Mouse (Mus musculus) bone marrow, adult 2 months (tissue): ENCODE data around the gene Cinp. TPM values are rescaled to one million over a fixed set of nuclear protein-coding genes. Genes with fewer than 3 reads are reported as not detected.

Experiments
- H3K27ac ChIP-seq: fragments of 200-500 bp; 2 replicates; pipeline ENCODE4 v1.5.1; 2012; ENCODE audit warnings: low read depth, mild to moderate bottlenecking, control low read depth, inconsistent platforms, low read length; ENCODE audit not compliant: control insufficient read depth, poor library complexity, insufficient read depth
- H3K4me1 ChIP-seq: fragments of 200-500 bp; 2 replicates; pipeline ENCODE4 v1.6.1; 2011; ENCODE audit warnings: low read length; ENCODE audit not compliant: control insufficient read depth, insufficient read depth
- H3K4me3 ChIP-seq: fragments of 200-500 bp; replicated peaks from 2 replicates; pipeline ENCODE3; 2011; ENCODE audit warnings: mild to moderate bottlenecking, low read depth, low read length, control low read depth; ENCODE audit not compliant: control insufficient read depth
- CTCF ChIP-seq: fragments of 200-500 bp; IDR thresholded peaks from 2 replicates; pipeline ENCODE4 v1.5.1; 2011; ENCODE audit warnings: low read length, control low read depth; ENCODE audit not compliant: control insufficient read depth, insufficient read depth
- POLR2A ChIP-seq: fragments of 200-500 bp; IDR thresholded peaks from 2 replicates; pipeline ENCODE4 v1.6.1; 2011; ENCODE audit warnings: low read depth, mild to moderate bottlenecking, control low read depth, low read length, borderline replicate concordance; ENCODE audit not compliant: control insufficient read depth
- WGBS: fragments of 180-500 bp; shearing (Covaris S2); methylation state at CpG from one replicate; pipeline ENCODE4 v1.1.7; 2018; 5-methylcytosine and 5-hydroxymethylcytosine counted together
- polyA plus RNA-seq: library from polyadenylated mRNA; stranded (reverse); fragments of >200 nt; gene quantifications from 2 replicates; pipeline ENCODE4 v1.2.4, GENCODE M21; 2011; ENCODE audit warnings: low replicate concordance; ENCODE audit not compliant: missing spikeins, insufficient read depth, insufficient read length

Gene Cinp
- polyA plus RNA-seq = 30.1 and 37.1 TPM in 2 replicates

DNA sequence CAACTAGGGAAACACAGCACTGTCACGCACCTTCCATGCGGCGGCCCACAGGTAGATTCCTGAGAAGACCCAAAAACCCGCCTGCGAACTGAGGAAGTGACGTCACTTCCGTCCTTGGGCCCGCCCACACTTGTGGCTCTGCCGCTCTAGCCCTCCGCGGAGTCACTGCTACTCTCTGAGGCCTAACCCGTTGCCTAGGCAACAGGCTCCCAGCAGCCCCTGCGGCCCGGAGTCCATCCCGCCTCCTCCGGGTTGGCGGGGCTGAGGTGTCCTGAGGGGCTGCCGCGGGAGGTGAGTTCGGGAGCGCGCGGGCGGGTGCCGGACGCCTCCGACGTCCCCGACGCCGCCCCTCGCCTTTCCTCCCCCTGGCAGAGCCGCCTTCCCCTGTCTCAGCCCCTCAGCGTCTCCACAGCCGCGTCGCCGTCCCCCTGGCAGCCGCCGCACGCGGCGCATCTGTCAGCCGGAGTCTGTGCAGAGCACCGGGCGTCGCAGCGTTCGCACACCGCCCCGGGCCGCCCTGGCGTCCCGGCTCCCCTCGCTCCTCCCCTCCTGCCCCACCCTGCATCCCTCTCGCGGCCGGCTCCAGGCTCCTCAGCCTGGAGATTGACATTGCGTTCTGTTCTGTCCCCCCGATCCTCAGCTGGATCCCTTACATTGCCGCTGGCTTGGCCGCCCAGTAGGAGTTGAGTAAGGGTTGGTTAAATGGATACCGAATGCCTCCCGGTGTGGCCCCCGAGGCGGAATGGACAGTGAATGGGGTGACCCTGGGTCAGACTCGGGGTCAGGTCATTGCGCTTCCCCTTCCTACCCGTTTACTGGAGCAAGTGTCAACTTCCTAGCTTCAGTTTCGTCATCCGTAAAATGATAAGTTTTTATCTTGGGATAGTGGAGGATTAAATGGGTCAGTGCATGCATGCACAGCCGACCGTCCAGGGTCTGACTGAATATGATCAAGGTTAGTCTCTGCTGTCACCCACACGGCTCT is at the start of gene Cinp, which contains the start of gene Tecpr2:
Gene Cinp, minus strand, starts transcription at position 110 of the 985 bp plus-strand sequence.
Gene Tecpr2, plus strand, starts transcription at position 229 of the 985 bp plus-strand sequence.
- H3K4me1 ChIP-seq = peaks cover 2% of the 10 kb centered on the region
- under 1% methylated on average over 74 of the region's 74 CpGs for WGBS
- peak within 1 kb of the TSS; percentile 95 for H3K4me3 ChIP-seq
- TF ChIP-seq POLR2A = peak; percentile 42; the same call in 1 of the 2 replicates
- no peak; the same call in 1 of the 2 replicates for TF ChIP-seq CTCF
- H3K27ac ChIP-seq = peak within 1 kb of the TSS; percentile 95

- H3K27ac ChIP-seq = no peak overlapping the region
- H3K4me3 ChIP-seq = no peak overlapping the region
- H3K4me1 ChIP-seq = no peaks in the 10 kb centered on the region
- TF ChIP-seq CTCF = no peak
- no peak for TF ChIP-seq POLR2A
- 92% methylated on average over 5 of the region's 5 CpGs for WGBS
Observed at GRCm38 (mm10) chr12:110937496-110937895, 48.6 kb upstream of the Cinp start.

DNA sequence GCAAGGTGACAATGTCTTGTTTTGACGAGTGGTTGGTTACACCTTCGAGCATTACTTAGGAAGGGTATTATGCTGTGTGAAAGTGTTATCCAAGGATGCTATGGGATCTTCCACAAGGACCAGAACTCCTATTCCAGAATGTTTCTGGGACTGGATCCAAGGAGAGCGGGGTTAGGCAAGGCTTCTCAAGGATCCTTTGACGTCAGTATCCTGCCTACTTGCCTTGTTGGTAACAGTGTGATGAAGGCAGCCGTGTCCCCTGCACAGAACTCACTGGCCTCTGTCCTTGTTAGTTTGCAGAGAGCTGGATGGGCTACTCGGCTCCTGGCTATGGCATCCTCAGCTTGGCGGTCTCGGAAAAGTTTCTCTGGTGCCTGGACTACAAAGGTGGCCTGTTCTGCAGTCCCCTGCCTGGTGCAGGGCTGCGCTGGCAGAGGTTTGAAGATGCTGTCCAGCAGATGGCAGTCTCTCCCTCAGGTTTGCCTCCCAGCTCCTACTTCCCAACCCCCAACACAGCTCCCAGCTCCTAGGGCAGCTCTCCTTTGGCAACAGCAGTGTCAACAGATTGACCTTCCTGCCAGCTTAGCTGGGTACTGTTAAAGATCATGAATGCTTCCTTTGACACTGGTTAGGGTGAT is 47.2 kb upstream of the Cinp start:
- Histone ChIP-seq H3K4me1 (no peaks in the 10 kb centered on the region), H3K4me3 (no peak overlapping the region), H3K27ac (no peak overlapping the region)
- WGBS = 70% methylated on average over 9 of the region's 9 CpGs
- TF ChIP-seq CTCF (peak; percentile 96), POLR2A (no peak)

DNA sequence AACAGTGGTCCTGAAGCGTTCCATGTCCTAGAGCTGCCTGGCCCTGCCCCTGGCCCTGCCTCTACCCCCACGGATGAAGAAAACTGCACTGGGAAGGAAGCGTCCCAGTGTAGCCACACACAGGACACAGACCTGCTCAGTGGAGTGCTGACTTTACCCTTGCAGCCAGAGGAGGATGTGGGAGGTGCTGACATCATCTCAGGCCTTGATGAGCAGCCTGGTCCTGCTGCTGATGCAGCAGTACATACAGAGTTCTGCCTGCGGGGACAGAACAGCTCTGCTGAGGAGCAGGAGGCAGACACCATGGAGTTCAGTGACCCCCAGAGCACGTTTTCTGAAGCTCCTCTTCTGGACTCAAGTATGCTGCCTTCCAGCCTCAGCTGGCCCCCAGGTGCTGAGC is 43.9 kb upstream of the Cinp start:
- H3K27ac ChIP-seq = no peak overlapping the region
- no peaks in the 10 kb centered on the region for H3K4me1 ChIP-seq

DNA sequence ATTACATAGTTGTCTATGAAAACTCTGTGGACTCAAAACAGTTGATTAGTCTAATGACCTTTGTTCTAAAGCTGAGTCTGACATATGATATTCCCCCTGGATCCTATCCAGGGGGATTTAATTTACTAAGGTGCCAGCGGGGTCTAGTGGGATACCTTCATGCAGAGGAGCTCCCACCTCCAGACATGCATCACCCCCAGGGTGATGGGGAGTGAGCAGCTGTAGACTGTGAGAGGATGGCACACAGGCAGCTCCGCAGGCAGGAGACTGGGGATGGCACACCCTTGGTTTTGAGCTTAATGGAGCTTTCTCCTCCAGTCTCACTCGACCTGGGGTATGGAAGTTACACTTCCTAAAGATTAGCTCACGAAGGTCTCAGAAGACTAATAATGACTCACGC is 32.6 kb upstream of the Cinp start:
- TF ChIP-seq CTCF (no peak), POLR2A (no peak)
- WGBS = 93% methylated on average over 5 of the region's 5 CpGs
- Histone ChIP-seq H3K27ac (no peak overlapping the region), H3K4me3 (no peak overlapping the region), H3K4me1 (no peaks in the 10 kb centered on the region; the same call in 1 of the 2 replicates)

More for the DNA sequence above, 43.9 kb upstream of the Cinp start:
- TF ChIP-seq CTCF = no peak
- TF ChIP-seq POLR2A = no peak
- no peak overlapping the region for H3K4me3 ChIP-seq
- 71% methylated on average over 5 of the region's 5 CpGs for WGBS

DNA sequence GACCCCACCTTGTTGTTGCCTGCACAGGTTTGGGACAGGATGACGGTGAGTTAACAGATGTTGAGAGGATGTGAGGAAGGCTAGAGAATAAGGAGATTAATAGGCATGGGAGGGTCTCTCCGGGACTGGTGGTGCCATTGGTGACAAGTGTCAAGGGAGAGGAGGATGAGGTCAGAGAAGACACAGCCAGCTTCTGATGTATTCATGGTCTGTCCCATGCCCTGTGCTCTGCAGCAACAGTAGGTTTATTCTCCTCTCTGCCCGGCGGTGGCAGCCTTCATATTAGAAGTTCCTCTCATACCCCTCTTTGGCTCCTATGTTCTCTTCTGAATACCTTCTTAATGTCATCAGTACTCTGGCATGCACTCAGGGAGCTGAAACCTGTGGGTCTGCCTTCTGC is 31.3 kb upstream of the Cinp start:
- WGBS = 93% methylated on average over 4 of the region's 4 CpGs
- TF ChIP-seq POLR2A = no peak
- no peak for TF ChIP-seq CTCF
- no peak overlapping the region for H3K27ac ChIP-seq
- H3K4me1 ChIP-seq = no peaks in the 10 kb centered on the region; the same call in 1 of the 2 replicates
- H3K4me3 ChIP-seq = no peak overlapping the region

DNA sequence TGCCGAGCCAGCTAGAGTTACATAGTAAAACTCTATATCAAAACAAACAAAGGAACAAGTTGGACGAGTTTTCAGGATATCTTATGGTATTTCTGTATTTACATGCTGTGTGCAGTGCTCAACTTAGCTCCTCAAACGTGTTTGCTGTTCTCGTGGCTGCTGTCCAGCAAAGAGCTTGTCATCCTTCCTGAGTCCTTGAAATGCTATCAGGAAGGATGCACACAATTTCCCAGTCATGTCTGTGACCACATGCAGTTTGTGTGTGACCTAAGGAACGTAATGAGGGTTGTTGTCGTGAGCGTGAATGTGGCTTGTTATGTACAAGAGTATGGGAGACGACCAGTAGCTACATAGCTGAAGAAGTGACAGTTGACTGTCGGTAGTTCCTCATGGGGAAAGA is 26.8 kb upstream of the Cinp start:
- TF ChIP-seq CTCF (no peak), POLR2A (no peak)
- no peak overlapping the region for H3K27ac ChIP-seq
- no peaks in the 10 kb centered on the region; the same call in 1 of the 2 replicates for H3K4me1 ChIP-seq
- H3K4me3 ChIP-seq = no peak overlapping the region
- WGBS = 74% methylated on average over 9 of the region's 9 CpGs

DNA sequence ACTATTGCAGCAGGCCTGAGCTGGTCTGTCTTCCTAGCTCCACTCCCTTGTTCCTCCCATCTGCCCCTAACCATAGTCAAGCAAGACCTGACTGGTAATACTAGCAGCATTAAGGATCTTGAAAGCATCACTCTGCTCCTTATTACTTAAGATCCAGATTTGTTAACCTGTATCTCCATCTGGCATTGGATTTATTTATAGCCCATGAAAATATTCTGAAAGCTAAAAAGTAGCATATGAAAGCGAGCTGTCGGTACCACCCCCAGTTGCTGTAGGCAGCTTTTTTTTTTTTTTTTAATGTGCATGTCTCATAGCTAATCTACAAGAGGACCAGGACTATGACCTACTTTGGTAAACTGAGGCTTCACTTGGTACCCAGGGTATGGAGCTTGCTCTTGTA is 21.0 kb upstream of the Cinp start:
- WGBS = 91% methylated on average over 2 of the region's 2 CpGs
- H3K4me3 ChIP-seq = no peak overlapping the region
- TF ChIP-seq POLR2A (no peak), CTCF (no peak)
- no peaks in the 10 kb centered on the region; the same call in 1 of the 2 replicates for H3K4me1 ChIP-seq
- H3K27ac ChIP-seq = no peak overlapping the region
